Mouse (Mus musculus) 416B (cell line): ENCODE measurements around the gene Tex14.
A peak's percentile ranks its signal among the peaks of the same experiment; 100 is the strongest.

Experiments
- DNase-seq: peaks from one replicate; pipeline ENCODE4 v3.0.0; 2011; ENCODE audit warnings: low read depth

Tex14 gene

GRCm38 (mm10) chr11:87592713-87593598, 188.1 kb downstream of the Tex14 start:
- DNase-seq: peak; percentile 37

DNA sequence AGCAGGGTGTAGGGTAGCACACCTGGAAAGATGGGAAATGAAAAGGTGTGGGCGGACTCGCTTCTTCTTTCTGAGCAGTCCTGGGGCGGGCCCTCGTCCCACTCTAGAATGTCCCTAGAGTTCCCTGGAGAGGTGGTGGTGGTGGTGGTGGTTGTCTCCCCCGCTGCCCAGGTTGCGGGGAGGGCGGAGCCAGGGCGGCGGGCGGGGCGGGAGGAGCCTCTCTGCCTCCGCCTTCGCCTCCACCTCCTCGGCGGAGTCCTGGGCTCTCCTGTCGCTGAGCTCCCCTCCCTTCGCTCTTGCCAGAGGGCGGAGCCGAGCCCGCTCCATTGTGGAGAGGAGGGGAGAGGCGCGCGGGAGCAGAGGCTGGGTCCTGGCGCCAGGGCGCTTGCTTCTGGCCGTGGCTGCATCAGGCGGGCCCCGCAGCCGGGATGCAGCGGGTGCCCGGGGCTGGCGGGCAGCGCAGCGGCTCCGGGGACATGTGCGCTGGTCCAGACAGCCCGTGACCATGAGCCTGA, 190.5 kb downstream of the Tex14 start:
- DNase-seq: no peak

- no peak for DNase-seq
These were observed 191.1 kb downstream of the Tex14 start for GRCm38 (mm10) chr11:87595976-87596375.

DNA sequence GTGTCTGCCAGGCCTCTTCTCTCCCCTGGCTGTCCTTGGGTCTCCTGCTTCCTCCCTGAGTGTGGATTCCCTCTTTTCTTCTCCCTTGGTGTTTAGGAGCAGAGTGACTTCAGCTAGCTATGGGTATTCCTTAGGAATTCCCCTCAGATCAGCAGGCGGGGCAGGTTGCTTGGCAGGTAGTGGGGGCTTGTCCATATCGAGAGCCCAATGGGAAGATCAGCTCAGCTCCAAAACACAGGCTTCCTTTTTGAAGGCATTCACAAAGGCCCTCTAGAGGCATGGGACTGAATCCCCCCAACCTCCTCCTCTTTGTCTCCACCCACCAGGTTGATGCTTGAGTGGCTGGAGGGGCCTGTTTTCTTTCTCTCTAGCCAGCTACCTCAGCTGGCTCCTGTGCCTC, 191.6 kb downstream of the Tex14 start:
- DNase-seq: no peak

GRCm38 (mm10) chr11:87597061-87597460, 192.2 kb downstream of the Tex14 start:
- DNase-seq: no peak

- no peak for DNase-seq
These were observed 194.7 kb downstream of the Tex14 start for GRCm38 (mm10) chr11:87599395-87600089.

DNA sequence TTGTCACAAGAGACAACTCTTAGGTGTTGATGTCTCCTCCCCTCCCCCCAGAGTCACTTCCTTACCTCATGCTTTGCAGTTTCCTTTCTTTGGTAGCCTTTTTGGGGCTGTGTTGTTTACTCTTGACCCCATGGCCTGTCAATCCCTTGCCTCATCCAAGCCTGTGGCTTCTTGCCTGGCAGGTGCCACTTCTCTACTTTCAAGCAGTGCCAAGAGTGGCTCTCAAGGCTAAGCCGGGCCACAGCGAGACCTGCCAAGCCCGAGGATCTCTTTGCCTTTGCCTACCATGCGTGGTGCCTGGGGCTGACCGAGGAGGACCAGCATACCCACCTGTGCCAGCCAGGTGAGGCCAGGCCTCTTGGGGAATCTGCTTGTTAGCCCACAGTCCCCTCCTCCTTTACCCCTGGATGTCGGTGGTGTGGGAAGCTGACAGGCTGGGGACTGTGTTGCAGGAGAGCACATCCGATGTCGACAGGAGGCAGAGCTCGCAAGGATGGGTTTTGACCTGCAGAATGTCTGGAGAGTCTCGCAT, 195.5 kb downstream of the Tex14 start:
- no peak for DNase-seq

DNA sequence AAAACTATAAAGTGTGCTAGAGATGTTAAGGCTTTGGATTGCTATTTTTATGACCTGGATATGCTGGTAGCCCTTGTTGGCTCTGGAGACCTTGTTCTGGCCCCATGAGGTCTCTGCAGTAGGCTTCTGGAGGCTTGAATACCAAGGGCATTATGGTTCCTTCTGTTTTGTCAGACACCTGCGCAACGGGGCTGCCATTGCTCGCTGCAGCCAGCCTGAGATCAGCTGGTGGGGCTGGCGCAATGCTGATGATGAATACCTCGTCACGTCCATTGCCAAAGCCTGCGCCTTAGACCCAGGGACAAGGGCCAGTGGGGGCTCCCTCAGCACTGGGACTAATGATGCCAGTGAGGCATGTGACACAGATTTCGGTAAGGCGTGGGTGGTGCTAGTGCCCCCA, 197.4 kb downstream of the Tex14 start:
- DNase-seq: no peak

- DNase-seq: no peak
These were observed 198.7 kb downstream of the Tex14 start for GRCm38 (mm10) chr11:87603571-87603970.
